Mouse (Mus musculus) kidney, embryonic 16.5 days (tissue): Measurements from ENCODE around the gene Pcsk6. TPM values are rescaled to one million over a fixed set of nuclear protein-coding genes. Genes with fewer than 3 reads are reported as not detected.

ENCODE experiments used
- ATAC-seq: fragments of 200-750 bp; cut with Nextera tagmentation; 2 replicates; pipeline ENCODE4 v1.8.0; 2017; ENCODE audit warnings: moderate TSS enrichment; ENCODE audit not compliant: low FRiP score, low TSS enrichment
- H3K27ac ChIP-seq: fragments of 300-500 bp; sonication (generic); 2 replicates; pipeline ENCODE4 v1.5.1; 2014; ENCODE audit warnings: low read length
- H3K27me3 ChIP-seq: fragments of 300-500 bp; sonication (generic); 2 replicates; pipeline ENCODE4 v1.6.1; 2014; ENCODE audit warnings: low read length, control low read depth, mixed read lengths; ENCODE audit not compliant: insufficient read depth
- H3K36me3 ChIP-seq: fragments of 300-500 bp; sonication (generic); 2 replicates; pipeline ENCODE4 v1.6.1; 2014; ENCODE audit warnings: low read length, control low read depth, mixed read lengths; ENCODE audit not compliant: insufficient read depth
- H3K4me1 ChIP-seq: fragments of 300-500 bp; sonication (generic); 2 replicates; pipeline ENCODE4 v1.6.1; 2014; ENCODE audit warnings: low read length, control low read depth, mixed read lengths; ENCODE audit not compliant: insufficient read depth
- H3K4me2 ChIP-seq: fragments of 300-500 bp; sonication (generic); replicated peaks from 2 replicates; pipeline ENCODE4 v1.6.1; 2014; ENCODE audit warnings: low read depth, low read length
- H3K4me3 ChIP-seq: fragments of 300-500 bp; sonication (generic); 2 replicates; pipeline ENCODE4 v1.5.1; 2014; ENCODE audit warnings: mild to moderate bottlenecking, low read length
- H3K9ac ChIP-seq: fragments of 300-500 bp; sonication (generic); replicated peaks from 2 replicates; pipeline ENCODE4 v1.6.1; 2014; ENCODE audit warnings: low read length
- H3K9me3 ChIP-seq: fragments of 300-500 bp; sonication (generic); 2 replicates; pipeline ENCODE4 v1.6.1; 2016; ENCODE audit warnings: low read length, control low read depth
- WGBS: fragments of 180-500 bp; shearing (Covaris S2); extraction: QIAGEN DNeasy Blood & Tissue Kit; methylation state at CpG from one replicate; pipeline ENCODE4 v1.1.7; 2014; 5-methylcytosine and 5-hydroxymethylcytosine counted together
- polyA plus RNA-seq: library from polyadenylated mRNA; unstranded; fragments of >200 nt; fragmentation: Nextera tagmentation; extraction: Ambion mirVana; gene quantifications from 2 replicates; pipeline ENCODE4 v1.2.1, GENCODE M21; 2015

Pcsk6 gene
- polyA plus RNA-seq, 1 experiment from 2014 or later = 1.9 TPM

- WGBS = 39% methylated on average over 11 of the region's 11 CpGs
- no peaks in the 10 kb centered on the region for H3K9me3 ChIP-seq
These were observed 177.2 kb downstream of the Pcsk6 start for GRCm38 (mm10) chr7:66038730-66039129.

GRCm38 (mm10) chr7:66040026-66040814, 178.7 kb downstream of the Pcsk6 start:
- no peaks in the 10 kb centered on the region for H3K36me3 ChIP-seq
- WGBS = 74% methylated on average over 18 of the region's 18 CpGs
- no peak for ATAC-seq
- H3K27me3 ChIP-seq = no peaks in the 10 kb centered on the region; the same call in 1 of the 2 replicates
- no peak overlapping the region for H3K4me2 ChIP-seq
- H3K27ac ChIP-seq = no peak overlapping the region
- no peak overlapping the region for H3K4me3 ChIP-seq
- no peak overlapping the region for H3K9ac ChIP-seq
- peaks cover 16% of the 10 kb centered on the region; the same call in 1 of the 2 replicates for H3K4me1 ChIP-seq
- H3K9me3 ChIP-seq = no peaks in the 10 kb centered on the region

More at GRCm38 (mm10) chr7:66038730-66039129, 177.2 kb downstream of the Pcsk6 start:
- H3K4me1 ChIP-seq = peaks cover 16% of the 10 kb centered on the region; the same call in 1 of the 2 replicates
- no peak for ATAC-seq
- no peak overlapping the region for H3K9ac ChIP-seq
- H3K27me3 ChIP-seq = no peaks in the 10 kb centered on the region; the same call in 1 of the 2 replicates
- H3K36me3 ChIP-seq = no peaks in the 10 kb centered on the region
- no peak overlapping the region for H3K4me3 ChIP-seq
- H3K27ac ChIP-seq = no peak overlapping the region
- H3K4me2 ChIP-seq = no peak overlapping the region

DNA sequence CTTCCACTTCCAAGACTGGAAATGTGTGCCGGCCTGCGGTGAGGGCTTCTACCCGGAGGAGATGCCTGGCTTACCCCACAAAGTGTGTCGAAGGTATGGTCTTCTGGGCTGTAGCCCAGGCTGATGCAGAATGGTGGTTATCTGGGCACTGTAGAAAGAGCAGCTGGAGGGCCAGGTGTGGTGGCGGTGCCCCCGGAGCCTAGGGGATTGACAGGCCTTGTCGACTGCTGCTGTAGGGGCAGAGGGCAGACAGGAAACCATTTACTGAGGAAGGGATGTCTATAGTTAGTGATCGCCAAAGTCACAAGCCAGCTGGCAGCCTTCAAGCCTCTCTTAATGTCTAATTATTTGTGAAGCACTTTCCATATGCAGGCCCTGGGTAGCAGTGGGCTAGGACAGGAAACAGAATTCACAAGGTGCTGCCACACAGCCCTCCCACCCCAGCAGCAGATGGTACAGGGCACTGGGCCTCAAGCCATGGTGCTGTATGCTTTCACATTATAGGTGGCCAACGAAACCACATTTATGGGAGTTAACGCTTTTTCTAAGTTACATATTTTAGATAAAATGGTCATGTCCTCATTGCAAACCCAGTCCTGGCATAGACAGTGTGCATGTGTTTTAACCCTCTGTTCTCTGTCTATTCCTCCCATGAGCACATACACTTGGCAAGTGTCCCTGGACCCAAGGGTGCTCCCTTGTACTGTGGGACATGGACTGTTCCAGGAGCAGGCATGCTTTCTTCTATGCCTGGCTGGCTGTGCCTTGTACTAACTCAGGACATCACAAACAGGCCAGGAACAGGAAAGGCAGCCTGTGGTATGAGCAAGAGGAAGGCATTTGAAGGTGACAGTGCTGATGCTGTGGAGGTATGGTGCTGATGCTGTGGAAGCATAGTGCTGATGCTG, 182.3 kb downstream of the Pcsk6 start, which contains the start of gene Gm45213:
TSS of gene Gm45213 (plus strand) at position 51 of the 908 bp plus-strand sequence.
- WGBS = 64% methylated on average over 10 of the region's 10 CpGs
- Histone ChIP-seq H3K4me1 (0 out of 2 replicates have a peak, but pooled peaks cover 7% of the 10 kb centered on the region), H3K27ac (no peak within 1 kb of the TSS), H3K4me3 (no peak within 1 kb of the TSS), H3K27me3 (no peaks in the 10 kb centered on the region), H3K4me2 (no peak within 1 kb of the TSS), H3K9me3 (no peaks in the 10 kb centered on the region), H3K9ac (no peak within 1 kb of the TSS), H3K36me3 (no peaks in the 10 kb centered on the region)
- ATAC-seq = no peak

DNA sequence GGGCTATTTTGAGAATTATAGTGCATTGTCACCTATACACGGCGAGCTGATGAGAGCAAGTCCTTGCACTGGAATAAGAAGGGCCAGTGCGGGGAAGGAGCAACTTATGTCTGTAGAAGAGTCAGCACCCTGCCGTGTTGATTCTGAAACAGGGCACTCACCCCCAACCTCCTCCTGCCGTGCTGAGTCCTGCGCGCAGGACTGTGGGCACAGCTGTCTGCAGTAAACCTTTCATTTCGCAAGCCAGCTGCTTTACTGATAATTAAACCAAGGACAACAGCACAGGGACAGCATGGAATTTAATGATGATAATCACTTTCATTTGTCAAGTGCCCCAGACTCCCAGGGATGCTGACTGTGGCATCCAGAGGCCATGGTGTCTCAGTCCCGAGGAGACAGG, 183.1 kb downstream of the Pcsk6 start:
- WGBS = 23% methylated on average over 9 of the region's 9 CpGs

DNA sequence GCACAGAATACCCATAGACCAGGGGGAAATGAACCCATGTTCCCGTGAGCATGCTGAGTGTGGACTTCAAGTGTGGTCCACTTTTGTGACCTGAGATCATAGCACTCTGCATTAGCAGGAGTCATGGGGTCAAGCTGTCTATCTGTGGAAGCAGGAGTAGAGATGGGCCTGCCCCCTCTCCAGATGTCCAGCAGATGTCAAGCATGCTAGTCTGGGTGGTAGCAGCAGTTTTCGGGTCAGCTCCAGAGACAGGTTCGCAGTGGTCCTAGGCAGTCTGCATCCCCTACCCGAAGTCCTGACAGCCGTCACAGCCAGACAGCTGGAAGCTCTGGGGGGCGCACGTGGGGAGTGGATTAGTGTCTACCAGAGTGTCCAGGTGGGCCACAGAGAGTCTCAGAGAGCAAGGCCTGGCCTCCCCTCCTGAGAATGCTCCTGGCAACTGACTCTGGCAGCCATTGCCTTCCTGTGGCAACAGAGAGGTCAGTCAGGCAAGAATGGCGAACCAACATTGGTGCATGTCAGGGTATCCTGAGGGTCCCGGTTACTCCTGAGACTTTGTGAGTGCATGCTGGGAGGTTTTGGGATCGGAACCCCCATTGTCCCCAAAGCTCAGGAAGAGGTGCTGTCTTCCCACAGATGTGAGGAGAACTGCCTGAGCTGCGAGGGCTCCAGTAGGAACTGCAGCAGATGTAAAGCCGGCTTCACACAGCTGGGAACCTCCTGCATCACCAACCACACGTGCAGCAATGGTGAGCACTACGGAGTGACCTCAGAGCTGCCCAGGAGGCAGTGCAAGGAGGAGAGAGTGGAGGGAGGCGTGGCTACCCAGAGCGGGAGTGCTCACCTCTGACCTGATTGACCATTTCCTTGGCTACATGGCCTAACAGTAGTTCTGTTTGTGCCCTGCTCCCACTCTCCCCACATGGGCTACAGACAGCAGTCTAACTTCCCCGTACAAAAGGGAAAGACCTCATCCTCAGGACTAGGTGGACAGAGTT, 185.7 kb downstream of the Pcsk6 start:
- no peak for ATAC-seq
- WGBS = 56% methylated on average over 17 of the region's 17 CpGs
- H3K27ac ChIP-seq = no peak overlapping the region

More for the DNA sequence above, 183.1 kb downstream of the Pcsk6 start:
- H3K4me2 ChIP-seq = no peak overlapping the region
- H3K27me3 ChIP-seq = no peaks in the 10 kb centered on the region
- H3K27ac ChIP-seq = no peak overlapping the region
- H3K9me3 ChIP-seq = no peaks in the 10 kb centered on the region
- no peak for ATAC-seq
- H3K4me1 ChIP-seq = 0 out of 2 replicates have a peak, but pooled peaks cover 2% of the 10 kb centered on the region
- no peak overlapping the region for H3K4me3 ChIP-seq
- no peaks in the 10 kb centered on the region for H3K36me3 ChIP-seq
- H3K9ac ChIP-seq = no peak overlapping the region

GRCm38 (mm10) chr7:66047975-66048374, 186.4 kb downstream of the Pcsk6 start:
- no peaks in the 10 kb centered on the region for H3K36me3 ChIP-seq
- H3K4me1 ChIP-seq = 0 out of 2 replicates have a peak, but pooled peaks cover 2% of the 10 kb centered on the region
- H3K4me3 ChIP-seq = no peak overlapping the region
- ATAC-seq = no peak
- H3K27me3 ChIP-seq = no peaks in the 10 kb centered on the region
- H3K9ac ChIP-seq = no peak overlapping the region
- no peak overlapping the region for H3K4me2 ChIP-seq
- 75% methylated on average over 4 of the region's 4 CpGs for WGBS
- no peak overlapping the region for H3K27ac ChIP-seq
- no peaks in the 10 kb centered on the region; the same call in 1 of the 2 replicates for H3K9me3 ChIP-seq

More for the DNA sequence above, 185.7 kb downstream of the Pcsk6 start:
- H3K4me2 ChIP-seq = no peak overlapping the region
- no peaks in the 10 kb centered on the region for H3K36me3 ChIP-seq
- no peaks in the 10 kb centered on the region for H3K27me3 ChIP-seq
- no peak overlapping the region for H3K9ac ChIP-seq
- H3K9me3 ChIP-seq = no peaks in the 10 kb centered on the region
- 0 out of 2 replicates have a peak, but pooled peaks cover 2% of the 10 kb centered on the region for H3K4me1 ChIP-seq
- no peak overlapping the region for H3K4me3 ChIP-seq

- ATAC-seq = no peak
- Histone ChIP-seq H3K9ac (no peak overlapping the region), H3K4me1 (0 out of 2 replicates have a peak, but pooled peaks cover 2% of the 10 kb centered on the region), H3K9me3 (no peaks in the 10 kb centered on the region; the same call in 1 of the 2 replicates), H3K36me3 (no peaks in the 10 kb centered on the region), H3K27me3 (no peaks in the 10 kb centered on the region), H3K4me3 (no peak overlapping the region), H3K4me2 (no peak overlapping the region), H3K27ac (no peak overlapping the region)
- WGBS = 85% methylated on average over 12 of the region's 12 CpGs
These were observed 187.1 kb downstream of the Pcsk6 start for GRCm38 (mm10) chr7:66048446-66049230.

DNA sequence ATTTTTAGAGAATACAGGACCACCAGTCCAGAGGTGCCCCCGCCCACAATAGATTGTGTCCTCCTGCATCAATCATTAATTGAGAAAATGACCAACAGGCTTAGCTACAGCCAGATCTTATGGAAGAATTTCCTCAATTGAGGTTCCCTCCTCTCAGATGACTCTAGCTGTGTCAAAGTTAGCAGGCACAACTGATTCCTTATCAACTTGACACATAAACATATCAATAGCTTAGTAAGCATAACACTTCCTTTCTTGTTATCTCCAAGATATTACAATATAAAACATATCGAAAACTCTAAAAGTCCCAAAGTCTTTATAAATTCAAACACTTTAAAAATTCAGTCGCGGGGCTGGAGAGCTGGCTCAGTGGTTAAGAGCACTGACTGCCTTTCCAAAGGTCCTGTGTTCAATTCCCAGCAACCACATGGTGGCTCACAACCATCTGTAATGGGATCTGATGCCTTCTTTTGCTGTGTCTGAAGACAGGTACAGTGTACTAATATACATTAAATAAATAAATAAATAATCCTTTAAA, 192.5 kb downstream of the Pcsk6 start:
- WGBS = 93% methylated on average over 4 of the region's 4 CpGs

More for the DNA sequence above, 192.5 kb downstream of the Pcsk6 start:
- H3K27ac ChIP-seq = no peak overlapping the region
- no peaks in the 10 kb centered on the region for H3K27me3 ChIP-seq
- H3K9me3 ChIP-seq = no peaks in the 10 kb centered on the region; the same call in 1 of the 2 replicates
- no peaks in the 10 kb centered on the region for H3K36me3 ChIP-seq
- H3K4me3 ChIP-seq = no peak overlapping the region
- ATAC-seq = no peak
- H3K4me2 ChIP-seq = no peak overlapping the region
- no peak overlapping the region for H3K9ac ChIP-seq
- H3K4me1 ChIP-seq = no peaks in the 10 kb centered on the region
